Mouse (Mus musculus): Measurements from ENCODE around the gene Os9.
"Not testable (repeated sequence)": the region's sequence is repeated elsewhere in the genome, so short reads cannot be mapped to it uniquely, and the experiment has no call there.

The Os9 gene

DNA sequence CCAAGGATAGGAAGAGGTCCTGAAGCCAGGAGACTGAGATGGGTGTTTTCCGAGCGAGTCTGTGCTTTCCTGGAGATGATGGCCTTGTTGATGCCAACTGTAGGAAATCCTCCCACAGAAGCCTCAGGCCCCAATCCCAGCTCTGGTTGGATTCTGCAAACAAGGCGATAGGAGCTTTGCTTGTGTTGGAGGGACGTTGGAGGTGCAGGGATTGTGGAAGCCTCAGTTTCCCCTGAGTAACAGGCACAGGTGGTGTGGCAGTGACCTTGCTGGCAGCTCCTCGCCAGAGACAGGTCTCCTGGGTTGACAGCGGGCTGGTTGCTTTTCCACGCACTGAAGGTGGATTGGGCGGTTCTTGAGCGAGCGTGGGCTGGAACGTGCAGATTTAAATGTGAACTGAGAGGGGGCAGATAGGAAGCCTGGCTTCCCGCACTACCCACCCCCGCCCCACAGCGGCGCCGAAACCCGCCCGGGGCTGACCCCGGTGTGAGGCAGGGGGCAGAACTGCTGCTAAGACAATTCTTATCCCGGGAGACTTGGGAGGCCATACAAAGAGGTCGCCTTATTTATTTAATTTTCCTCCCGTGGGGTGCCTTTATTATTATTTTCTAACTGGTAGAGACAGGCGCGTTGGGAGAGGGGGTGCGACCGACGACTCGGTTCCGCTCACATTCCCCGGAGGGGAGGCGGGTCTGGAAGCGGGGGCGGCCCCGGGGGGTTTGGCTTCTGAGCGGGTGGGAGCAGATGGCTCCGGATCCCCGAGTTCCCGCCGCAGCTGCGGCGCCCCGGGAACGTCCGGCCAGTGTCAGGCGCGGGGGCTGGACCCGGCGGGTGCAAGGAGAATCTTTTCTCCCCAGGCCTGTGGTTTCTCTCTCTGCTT, 39.8 kb downstream of the Os9 start:
- no peak for DNase-seq (ENCODE audit: low spot score)

DNA sequence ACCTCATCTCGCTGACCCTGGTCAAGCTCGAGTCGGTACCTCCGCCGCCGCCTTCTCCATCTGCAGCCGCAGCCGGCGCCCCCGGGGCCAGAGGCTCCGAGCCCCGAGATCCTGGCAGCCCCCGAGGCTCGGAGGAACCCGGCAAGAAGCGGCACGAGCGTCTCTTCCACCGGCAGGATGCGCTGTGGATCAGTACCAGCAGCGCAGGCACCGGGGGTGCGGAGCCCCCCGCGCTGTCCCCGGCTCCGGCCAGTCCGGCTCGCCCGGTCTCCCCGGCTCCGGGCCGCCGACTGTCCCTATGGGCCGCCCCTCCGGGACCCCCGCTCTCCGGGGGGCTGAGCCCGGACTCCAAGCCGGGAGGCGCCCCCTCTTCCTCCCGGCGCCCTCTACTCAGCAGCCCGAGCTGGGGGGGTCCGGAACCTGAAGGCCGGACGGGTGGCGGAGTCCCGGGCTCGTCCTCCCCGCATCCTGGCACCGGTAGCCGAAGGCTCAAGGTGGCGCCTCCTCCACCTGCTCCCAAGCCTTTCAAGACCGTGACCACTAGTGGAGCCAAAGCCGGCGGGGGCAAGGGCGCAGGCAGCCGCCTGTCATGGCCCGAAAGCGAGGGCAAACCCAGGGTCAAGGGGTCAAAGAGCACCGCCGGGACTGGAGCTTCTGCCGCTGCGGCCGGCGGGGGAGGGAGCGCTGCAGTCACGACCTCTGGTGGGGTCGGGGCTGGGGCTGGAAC, 41.1 kb downstream of the Os9 start:
- DNase-seq (ENCODE audit: low spot score) = no peak

GRCm38 (mm10) chr10:127078677-127079575, 42.0 kb downstream of the Os9 start:
- DNase-seq (ENCODE audit: low spot score) = no peak

GRCm38 (mm10) chr10:127078001-127078676, 42.8 kb downstream of the Os9 start:
- DNase-seq (ENCODE audit: low spot score) = no peak

DNA sequence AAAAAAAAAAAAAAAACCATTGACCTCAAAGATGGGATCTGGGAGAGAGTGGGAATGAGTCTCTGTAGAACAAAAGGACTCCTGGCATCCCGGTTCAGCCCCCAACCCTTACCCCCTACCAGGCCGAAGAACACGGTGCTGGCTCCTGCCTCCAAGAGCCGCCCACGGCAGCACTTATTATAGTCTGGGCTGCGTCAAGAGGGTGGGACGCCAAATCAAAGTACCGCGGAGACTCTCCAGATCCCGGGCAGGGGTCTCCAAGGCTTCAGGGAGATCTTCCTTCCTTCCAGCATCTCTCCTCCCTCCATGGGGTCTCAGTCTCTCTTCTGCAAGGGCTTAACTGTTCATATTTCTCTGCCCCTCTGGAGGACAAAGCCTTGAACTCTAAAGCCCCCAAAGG, 43.4 kb downstream of the Os9 start:
- no peak for DNase-seq (ENCODE audit: low spot score)

DNA sequence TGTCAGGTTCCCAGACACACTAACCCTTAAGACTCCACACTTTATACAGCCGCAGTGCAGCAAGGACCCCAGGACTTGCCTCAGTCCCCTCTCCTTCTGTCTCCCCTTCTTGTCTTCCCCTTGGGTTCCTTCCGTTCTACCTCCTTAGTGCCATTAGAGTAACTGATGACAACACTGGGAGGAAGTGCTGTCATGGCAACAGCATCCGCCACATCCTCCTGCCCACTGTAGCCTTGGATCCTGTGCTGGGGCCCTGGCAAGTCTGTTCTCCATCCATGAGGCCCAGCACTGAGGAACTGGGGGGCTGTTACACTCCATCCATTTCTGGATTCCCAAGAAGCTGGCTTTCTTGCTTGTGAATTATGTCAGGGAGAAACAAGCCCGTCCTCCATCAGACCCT, 44.8 kb downstream of the Os9 start:
- no peak for DNase-seq (ENCODE audit: low spot score)

DNA sequence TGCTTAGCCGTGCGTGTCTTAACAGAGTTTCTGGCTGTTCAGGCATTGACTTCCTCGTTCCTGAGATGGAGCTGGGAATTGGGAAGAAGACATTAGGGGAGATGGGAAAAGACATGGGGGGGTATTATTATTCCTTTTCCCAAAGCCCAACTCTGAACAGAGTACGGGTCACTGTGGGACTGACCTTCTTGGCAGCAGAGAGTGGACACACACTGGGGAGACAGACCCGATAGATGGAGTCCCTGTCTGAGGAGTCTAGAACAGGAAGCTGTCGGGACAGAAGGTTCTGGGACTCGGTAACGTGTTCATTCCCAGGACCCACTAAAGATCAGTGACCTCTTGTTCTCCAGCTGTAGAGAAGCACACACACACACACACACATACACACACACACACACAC, 45.3 kb downstream of the Os9 start:
- DNase-seq (ENCODE audit: low spot score) = no peak

DNA sequence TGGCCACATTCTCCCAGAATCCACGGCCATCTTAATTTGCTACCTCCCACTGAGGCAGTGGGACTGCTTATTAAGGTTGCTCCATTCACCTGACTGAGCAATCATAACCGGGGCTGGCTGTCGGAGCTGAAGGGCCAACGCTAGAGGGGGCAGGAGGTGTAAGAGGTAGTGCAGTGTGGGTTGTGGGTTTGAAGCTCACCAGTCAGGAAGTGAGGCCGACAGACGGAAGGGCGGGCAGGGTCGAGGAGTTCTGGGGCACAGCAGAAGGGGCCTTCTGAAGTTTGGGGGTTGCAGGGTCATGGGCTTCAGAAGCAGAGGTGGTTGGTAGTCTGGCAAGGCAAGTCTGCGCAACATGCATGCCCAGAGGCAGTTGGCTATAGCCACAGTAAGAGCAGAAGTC, 45.9 kb downstream of the Os9 start, which contains the start of gene Agap2:
Gene Agap2, plus strand, starts transcription at position 205 of the 400 bp plus-strand sequence.
- DNase-seq (ENCODE audit: low spot score) = no peak

GRCm38 (mm10) chr10:127073981-127074380, 47.0 kb downstream of the Os9 start:
- DNase-seq (ENCODE audit: low spot score) = no peak

GRCm38 (mm10) chr10:127072969-127073368, 48.0 kb downstream of the Os9 start:
- not testable (repeated sequence) for DNase-seq (ENCODE audit: low spot score)

DNA sequence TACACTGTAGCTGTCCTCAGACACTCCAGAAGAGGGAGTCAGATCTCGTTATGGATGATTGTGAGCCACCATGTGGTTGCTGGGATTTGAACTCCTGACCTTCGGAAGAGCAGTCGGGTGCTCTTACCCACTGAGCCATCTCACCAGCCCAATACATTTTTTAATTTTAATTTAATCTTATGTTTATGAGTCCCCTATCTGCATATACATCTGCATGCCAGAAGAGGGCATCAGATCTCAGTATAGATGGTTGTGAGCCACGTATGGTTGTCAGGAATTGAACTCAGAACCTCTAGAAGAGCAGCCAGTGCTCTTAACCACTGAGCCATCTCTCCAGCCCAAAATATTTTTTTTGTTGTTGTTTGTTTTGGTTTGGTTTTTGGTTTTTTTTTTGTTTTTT, 48.7 kb downstream of the Os9 start:
- not testable (repeated sequence) for DNase-seq (ENCODE audit: low spot score)

- DNase-seq (ENCODE audit: low spot score) = no peak
These were observed 49.7 kb downstream of the Os9 start for GRCm38 (mm10) chr10:127071203-127071602.

- DNase-seq (ENCODE audit: low spot score) = no peak
These were observed 50.5 kb downstream of the Os9 start, which contains the start of gene Tspan31 for GRCm38 (mm10) chr10:127070190-127071121. Gene Tspan31 (minus strand): TSS chr10:127070264.

DNA sequence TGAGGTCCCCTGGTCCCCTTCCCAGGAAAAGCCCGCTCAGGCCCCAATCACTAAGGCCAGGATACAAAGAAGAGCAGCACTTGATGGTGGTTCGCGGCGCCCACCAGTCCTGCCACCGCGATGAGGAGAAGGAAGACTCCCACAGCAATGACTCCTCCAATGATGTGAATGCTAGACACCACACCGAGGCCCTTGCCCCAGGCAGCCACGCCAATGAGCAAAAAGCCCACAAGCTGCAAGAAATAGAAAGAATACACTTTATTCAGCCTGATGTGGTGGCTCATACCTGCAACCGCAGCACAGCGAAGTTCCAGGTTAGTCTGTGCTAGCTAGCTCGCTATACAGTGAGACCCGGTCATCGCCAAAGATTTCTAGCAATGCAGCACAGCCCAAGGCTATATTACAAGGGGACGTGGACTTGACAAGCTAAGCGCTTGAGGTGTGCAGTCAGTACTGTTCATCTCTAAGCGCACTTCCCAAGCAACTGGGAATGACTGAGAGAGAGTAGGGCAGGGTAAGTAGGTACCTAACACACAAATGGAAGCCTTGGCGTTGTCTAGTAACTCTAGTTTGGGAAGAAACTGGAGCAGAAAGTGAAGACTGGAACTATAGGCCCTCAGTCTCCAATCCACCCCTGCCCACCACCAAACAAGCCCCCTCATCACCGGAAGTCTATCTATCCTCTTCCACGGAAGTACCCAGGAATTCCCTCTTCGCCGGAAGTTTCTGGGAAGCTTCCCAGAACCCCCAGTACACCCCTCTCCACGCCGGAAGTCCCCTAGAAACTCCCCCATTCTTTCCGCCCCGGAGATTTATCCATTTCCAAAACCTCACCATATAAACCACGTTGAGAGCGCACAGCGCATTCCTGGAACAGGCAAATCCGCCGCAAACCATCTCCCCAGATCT, 51.4 kb downstream of the Os9 start:
- DNase-seq (ENCODE audit: low spot score) = no peak

DNA sequence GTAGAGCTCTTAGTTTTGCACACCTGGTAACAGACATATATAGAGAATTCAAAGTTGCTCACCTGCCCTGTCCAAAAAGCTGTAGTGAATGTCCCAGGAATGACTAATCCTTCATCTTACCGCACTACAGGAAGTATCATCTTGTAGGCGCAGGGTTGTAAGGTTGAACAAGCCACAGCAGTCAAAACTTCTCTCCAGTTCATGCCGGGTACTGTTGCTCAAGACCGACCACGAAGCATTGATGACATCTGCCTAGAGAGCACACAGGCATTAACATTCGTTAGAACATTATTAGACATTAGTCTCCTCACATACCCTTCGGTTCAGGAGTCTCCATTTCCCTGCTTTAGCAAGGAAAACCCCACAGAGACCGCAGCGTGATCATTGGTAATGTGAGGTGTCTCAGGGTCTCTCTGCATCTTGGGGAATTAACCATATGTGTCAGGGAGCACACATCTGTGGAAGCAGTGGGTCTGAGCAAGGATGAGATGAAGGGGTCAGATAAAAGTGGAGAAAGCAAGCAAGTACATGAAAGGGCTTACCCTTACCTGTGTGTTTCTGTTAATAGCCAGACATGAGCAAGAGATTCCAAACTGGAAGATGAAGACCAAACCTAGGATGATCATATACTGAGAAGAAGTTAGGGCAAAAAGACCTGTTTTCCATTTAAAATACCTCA, 52.4 kb downstream of the Os9 start:
- DNase-seq (ENCODE audit: low spot score) = no peak

DNA sequence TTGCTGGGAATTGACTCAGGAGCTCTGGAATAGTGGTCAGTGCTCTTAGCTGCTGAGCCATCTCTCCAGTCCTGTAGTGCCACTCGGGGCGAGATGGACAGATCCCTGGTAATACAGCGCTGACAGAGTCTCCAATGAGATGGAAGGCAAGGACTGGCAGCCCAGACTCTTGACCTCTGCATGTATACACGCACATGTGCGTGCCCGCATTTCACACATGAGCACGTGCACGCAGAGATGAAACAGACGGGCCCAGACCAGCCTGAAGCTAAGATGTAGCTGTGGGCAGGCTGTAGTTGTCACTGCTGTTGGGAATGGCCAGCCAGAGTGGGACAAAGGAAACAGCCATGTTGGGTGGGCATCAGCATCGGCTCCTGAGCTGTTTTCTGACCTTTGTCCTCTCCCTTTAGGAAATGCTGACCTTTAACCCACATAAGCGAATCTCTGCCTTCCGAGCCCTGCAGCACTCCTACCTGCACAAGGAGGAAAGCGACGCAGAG, 54.4 kb downstream of the Os9 start:
- DNase-seq (ENCODE audit: low spot score) = no peak

GRCm38 (mm10) chr10:127065981-127066380, 55.0 kb downstream of the Os9 start:
- no peak for DNase-seq (ENCODE audit: low spot score)
